Mouse (Mus musculus) heart, postnatal 14 days (tissue): ENCODE results near the gene Ankrd13b. TPM values are rescaled to one million over a fixed set of nuclear protein-coding genes. Genes with fewer than 3 reads are reported as not detected.

Experiments used
- DNase-seq, 2 experiments: peaks; one replicate each; pipeline ENCODE4 v3.0.0; 2021 to 2022
- intact Hi-C: fragments of 180-260 bp; cut with DNase I; formaldehyde crosslinking; loops from one replicate; pipeline ENCODE4 v1.15.1; 2025
- total RNA-seq, 2 experiments: library from RNA; stranded (reverse); gene quantifications; 2 replicates each; pipeline ENCODE4 v1.2.3; 2021

The Ankrd13b gene
- total RNA-seq, 2 experiments from 2014 or later = 10.6 to 10.9 TPM

DNA sequence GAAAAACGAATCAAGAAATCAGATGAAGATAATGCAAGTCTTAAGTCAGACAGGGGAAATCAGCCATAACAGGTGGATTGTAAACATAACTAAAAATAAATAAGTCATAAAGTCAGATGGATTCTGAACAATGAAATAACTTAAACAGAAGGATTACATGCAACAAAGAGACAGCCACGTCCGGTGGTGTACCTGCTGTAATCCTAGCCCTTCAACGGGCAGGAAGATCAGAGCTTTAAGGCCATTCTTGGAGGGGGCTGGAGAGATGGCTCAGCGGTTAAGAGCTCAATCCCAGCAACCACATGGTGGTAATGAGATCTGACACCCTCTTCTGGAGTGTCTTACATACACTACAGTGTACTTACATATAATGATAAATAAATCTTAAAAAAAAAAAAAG lies 21.9 kb upstream of the Ankrd13b start:
- intact Hi-C loops = no loop called here
- DNase-seq = no peak

DNA sequence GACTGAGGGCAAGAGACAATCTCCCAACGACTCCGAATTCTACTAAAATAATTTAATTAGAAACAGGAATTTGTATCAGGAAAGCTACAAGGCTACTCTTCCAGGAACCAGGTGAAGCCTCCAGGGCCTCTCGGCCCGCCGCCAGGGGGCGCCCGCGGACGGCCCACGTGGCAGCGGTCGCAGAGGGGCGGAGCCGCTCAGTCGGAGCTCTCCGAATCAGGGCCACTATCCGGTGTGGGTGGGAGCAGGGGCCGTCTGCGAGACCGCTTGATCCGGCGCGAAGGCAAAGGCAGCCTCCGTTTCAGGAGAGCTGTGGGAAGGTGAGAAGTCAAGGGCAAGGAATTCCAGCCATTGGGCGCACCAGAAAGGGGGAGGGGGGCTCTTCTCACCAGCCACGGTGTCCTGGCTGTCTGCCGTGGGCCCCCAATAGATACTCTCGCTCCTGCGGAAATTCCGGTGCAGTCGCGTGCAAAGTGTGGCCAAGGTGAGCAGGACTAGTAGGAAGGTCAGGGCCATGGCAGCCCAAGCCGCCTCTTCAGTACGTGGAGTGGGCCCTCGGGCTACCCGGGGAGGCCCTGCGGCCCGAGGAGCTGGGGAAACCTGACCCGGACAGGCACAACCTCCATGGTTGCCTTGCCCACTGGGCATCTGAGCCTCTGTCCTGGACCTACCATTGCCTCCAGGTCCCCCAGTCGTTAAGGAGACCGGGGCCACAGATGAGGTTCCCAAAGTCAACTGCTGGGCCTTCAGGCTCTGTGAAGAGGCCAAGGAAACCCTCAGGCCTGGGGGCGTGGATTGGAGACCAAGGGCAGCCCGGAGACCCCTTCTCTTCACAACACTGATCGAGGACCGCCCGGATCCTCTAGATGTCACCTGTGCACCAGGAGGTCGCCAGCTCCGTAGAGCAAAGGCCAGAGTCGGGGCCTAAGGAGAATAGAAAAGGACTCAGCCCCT lies 18.9 kb upstream of the Ankrd13b start:
- peak; percentile 90 to 92 for DNase-seq
- intact Hi-C loops = loop anchor here (5.0 to 10.0 kb wide), 2 partner anchors 119 to 286 kb away; no protein-coding TSS in a partner anchor

DNA sequence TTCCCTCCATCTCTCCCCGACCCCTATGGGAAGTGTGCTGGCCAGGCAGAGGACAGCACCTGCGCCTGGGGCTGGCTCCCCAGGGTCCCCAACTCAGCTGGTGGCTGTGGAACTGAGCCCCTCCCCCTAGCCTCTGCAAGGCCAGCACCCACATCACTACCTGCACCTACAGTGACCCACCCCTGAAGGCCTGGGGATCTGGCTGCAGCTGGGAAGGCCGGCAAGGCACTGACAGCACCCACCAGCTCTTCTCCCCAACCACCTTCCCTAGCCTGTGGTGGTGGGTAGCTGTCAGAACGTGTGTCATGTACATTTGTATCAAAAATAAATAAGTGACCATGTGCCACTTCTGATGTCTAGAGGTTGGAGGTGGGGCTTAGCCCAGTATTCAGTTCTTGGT lies 17.9 kb upstream of the Ankrd13b start:
- no peak for DNase-seq
- intact Hi-C loops = loop anchor here (5.0 to 10.0 kb wide), 2 partner anchors 120 to 287 kb away; no protein-coding TSS in a partner anchor

DNA sequence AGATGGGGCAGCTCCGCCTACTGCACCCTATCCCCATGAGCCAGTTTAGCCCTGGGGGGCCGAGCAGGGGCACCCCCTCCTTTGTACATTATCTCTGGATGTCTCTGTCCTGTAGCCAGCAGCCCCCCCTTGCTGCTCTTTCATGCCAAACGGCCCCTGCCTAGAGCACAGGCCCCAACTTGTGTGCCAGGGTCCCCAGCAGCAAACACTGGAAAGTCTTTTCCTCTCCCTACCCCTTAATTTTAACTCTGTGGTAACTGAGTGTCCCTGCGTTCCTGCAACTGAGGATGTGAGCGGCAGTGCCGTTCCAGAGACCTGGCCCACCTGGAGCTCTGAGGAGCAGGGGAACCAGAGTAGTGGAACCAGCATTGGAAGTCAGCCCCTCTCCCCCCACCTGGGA lies 17.5 kb upstream of the Ankrd13b start:
- no peak for DNase-seq
- intact Hi-C loops = loop anchor here (5.0 to 10.0 kb wide), 2 partner anchors 120 to 288 kb away; no protein-coding TSS in a partner anchor

- DNase-seq = no peak
- intact Hi-C loops = loop anchor here (5.0 to 10.0 kb wide), 2 partner anchors 121 to 289 kb away; no protein-coding TSS in a partner anchor
These were observed 16.8 kb upstream of the Ankrd13b start for GRCm38 (mm10) chr11:77506273-77506672.

DNA sequence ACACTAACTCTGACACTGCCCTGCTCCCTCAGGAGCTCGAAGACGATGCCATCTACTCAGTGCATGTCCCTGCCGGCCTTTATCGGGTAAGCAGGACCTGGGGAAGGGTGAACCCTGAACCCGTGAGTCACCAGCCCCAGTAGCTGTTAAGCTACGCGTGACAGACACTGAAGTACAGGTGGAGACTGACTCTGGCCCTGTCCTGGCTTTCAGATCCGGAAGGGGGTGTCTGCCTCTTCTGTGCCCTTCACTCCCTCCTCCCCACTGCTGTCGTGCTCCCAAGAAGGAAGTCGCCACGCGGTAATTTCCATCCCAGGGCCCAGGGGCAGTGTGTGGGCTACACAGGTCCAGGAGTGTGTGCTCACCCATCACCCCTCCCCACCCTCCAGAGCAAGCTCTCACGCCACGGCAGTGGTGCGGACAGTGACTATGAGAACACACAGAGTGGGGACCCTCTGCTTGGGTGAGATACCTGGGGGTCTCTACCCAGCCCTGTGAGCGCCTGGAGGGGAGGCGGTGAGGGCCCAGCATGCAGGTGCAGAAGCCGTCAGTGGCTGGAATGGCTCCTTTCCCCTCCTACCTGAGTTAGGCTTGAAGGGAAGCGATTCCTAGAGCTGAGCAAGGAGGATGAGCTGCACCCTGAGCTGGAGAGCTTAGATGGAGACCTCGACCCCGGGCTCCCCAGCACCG lies 16.0 kb upstream of the Ankrd13b start:
- no peak for DNase-seq
- intact Hi-C loops = loop anchor here (5.0 to 10.0 kb wide), 2 partner anchors 122 to 289 kb away; no protein-coding TSS in a partner anchor

DNA sequence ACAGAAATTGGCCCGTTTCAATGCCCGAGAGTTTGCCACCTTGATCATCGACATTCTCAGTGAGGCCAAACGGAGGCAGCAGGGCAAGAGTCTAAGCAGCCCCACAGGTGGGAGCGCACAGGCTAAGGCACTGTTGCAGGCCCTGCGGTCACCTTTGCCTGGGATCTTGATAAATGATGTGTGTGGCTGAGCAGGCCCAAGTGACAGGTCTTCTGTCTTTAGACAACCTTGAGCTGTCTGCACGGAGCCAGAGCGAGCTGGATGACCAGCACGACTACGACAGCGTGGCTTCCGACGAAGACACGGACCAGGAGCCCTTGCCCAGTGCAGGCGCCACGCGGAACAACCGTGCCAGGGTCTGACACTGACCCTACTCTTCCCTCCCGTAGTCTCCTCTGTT lies 14.9 kb upstream of the Ankrd13b start:
- no peak for DNase-seq

GRCm38 (mm10) chr11:77503511-77503910 lies 14.0 kb upstream of the Ankrd13b start:
- DNase-seq = peak in 1 of 2 experiments; percentile 62
- intact Hi-C loops = loop anchor here (10.0 kb wide), 1 partner anchor 291 kb away; no protein-coding TSS in a partner anchor

More for the DNA sequence above, 14.9 kb upstream of the Ankrd13b start:
- intact Hi-C loops = loop anchor here (10.0 kb wide), 1 partner anchor 290 kb away; no protein-coding TSS in a partner anchor

- no peak for DNase-seq
- intact Hi-C loops = loop anchor here (10.0 kb wide), 1 partner anchor 292 kb away; no protein-coding TSS in a partner anchor
These were observed 13.0 kb upstream of the Ankrd13b start for GRCm38 (mm10) chr11:77502481-77502880.

- intact Hi-C loops = loop anchor here (1.0 to 10.0 kb wide), 2 partner anchors 11 to 293 kb away; no protein-coding TSS in a partner anchor
These were observed 12.5 kb upstream of the Ankrd13b start for GRCm38 (mm10) chr11:77501971-77502370.

DNA sequence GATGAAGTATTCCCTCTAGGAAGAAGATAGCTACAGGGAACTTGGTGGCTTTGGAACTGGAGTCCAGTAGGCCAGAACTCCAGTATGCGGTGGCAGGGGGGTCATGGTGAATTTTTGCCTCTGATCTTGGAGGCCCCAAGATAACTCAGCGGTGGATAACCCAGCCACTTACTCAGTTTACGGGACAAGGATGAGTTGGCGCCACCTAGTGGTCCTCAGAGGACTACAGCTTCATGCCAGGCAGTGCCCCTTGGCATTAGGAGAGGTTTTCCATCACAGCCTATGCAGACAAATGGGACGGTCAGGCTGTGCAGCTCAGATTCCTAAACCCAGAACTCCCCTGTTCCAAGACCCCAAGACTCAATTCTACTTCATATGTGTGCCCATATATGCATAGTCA lies 11.9 kb upstream of the Ankrd13b start:
- DNase-seq = peak; percentile 78 to 84
- intact Hi-C loops = loop anchor here (1.0 to 10.0 kb wide), 2 partner anchors 10 to 293 kb away; no protein-coding TSS in a partner anchor

More at GRCm38 (mm10) chr11:77501971-77502370, 12.5 kb upstream of the Ankrd13b start:
- DNase-seq = no peak

DNA sequence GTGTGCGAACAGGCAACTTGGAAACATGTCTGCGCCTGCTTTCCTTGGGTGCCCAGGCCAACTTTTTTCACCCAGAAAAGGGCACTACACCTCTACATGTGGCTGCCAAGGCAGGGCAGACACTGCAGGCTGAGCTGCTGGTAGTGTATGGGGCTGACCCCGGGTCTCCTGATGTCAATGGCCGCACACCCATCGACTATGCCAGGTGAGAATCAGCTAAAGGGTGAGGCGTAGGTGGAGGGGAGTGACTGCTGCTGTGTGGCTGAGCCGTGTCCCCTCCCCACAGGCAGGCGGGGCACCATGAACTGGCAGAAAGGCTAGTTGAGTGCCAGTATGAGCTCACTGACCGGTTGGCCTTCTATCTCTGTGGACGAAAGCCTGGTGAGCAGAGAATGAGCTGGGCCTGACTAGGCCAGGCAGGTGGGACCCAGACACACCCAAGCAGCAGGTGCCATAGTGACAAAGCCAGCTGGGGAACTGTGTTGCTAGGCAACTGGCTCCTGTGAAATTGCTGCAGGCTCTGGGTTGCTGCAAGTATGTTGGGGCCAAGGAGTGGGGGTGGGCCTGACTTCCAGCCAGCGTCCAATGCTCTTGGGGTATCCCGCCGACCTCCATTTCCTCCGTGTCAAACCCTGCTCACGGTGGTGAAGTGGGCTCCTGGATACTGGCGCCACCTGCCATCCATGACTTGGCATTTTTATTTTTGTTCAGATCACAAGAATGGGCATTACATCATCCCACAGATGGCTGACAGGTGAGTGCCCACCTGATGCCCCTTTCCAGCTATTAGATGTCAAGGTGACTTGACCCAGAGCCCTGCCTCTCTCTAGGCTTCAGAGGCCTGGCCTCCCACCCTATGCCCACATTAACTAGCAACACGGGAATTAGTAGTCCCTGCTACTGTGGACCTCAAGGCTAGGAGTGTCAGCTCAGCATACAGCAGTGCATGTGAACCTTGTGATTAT lies 11.2 kb upstream of the Ankrd13b start:
- DNase-seq = no peak
- intact Hi-C loops = loop anchor here (1.0 to 10.0 kb wide), 2 partner anchors 9 to 294 kb away; no protein-coding TSS in a partner anchor

DNA sequence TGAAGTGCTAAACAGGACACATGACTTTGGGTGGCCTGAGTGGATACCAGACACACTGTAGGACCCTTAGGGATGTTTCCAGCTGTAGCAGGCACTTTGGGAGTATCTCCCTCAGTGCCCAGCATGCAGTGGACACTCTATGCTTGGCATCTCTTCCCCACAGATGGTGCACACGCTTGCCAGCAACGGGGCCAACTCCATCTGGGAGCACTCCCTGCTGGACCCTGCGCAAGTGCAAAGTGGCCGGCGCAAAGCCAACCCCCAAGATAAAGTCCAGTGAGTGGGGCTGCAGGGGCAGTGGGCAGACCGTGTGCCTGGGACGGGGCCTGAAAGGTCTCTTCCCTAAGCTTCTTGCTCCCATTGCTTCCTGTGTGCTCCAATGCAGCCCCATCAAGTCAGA lies 9.9 kb upstream of the Ankrd13b start:
- DNase-seq = peak in 1 of 2 experiments; percentile 30
- intact Hi-C loops = no loop called here

DNA sequence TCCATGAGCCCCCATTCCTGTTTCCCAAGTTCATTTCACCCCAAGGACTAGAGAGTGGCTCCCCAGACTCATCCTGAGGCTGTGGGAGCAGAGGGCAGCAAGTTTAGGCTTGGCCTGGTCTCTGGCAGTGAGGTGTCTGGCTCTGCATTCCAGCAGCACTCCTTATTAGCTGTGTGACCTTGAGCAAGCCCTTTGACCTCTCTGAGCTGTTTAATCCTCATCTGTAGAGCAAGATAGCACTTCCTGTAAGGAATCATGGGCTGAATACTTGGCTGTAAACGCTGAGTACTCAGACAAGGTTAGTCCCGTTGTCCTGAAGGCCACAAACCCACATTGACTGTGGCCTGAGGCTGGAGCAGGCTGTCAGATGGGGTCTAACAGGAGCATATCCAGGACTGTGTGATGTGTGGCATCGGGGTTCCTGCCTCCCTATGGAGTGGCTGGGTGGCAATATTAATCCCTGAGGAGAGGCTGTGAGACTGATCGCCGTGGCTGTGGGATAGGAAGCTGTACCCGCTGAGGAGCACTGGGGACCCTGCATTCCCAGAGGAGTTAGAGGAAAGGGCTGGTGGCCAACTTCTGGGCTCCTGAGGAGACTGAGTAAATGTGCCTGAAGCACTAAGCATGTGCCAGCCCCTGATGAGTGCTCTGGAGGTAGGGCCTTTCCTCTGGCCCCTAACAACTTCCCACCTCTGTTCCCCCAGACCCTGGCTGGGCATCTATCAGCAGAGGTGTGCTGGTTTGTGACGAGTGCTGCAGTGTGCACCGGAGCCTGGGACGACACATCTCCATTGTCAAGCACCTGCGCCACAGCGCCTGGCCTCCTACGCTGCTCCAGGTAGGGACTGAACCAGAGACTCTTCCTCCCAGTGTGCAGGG lies 9.0 kb upstream of the Ankrd13b start:
- DNase-seq = no peak
- intact Hi-C loops = no loop called here

- peak; percentile 53 to 65 for DNase-seq
- intact Hi-C loops = no loop called here
These were observed 8.4 kb upstream of the Ankrd13b start for GRCm38 (mm10) chr11:77497851-77498250.

GRCm38 (mm10) chr11:77497341-77497756 lies 7.9 kb upstream of the Ankrd13b start:
- intact Hi-C loops = no loop called here
- peak; percentile 68 to 82 for DNase-seq

DNA sequence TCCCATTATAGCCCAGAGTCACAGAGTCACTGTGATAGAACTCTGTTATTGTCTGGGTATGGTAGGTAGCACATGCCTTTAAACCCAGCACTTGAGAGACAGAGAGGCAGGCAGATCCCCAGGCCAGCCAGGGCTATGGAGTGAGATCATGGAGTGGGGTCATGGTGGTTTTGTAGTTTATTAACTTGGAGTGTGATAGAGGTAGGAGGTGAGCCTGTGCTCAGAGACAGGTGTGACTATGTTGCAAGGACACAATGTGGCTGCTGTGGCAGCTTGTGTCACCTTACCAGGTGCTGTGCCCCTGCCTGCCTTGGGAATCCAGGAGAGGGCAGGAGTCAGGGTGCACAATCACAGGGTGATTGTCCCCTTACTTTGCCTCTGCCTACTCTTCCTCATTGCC lies 6.0 kb upstream of the Ankrd13b start:
- intact Hi-C loops = no loop called here
- DNase-seq = no peak

GRCm38 (mm10) chr11:77494782-77495181 lies 5.3 kb upstream of the Ankrd13b start:
- intact Hi-C loops = loop anchor here (5.0 kb wide), 1 partner anchor 177 kb away; no protein-coding TSS in a partner anchor
- DNase-seq = no peak
